Mouse (Mus musculus) hindbrain, embryonic 11.5 days (tissue): ENCODE data around the gene Sh3bp5l. TPM values are rescaled to one million over a fixed set of nuclear protein-coding genes. Genes with fewer than 3 reads are reported as not detected.
A peak's percentile ranks its signal among the peaks of the same experiment; 100 is the strongest.

ENCODE experiments used
- ATAC-seq: fragments of 200-750 bp; cut with Nextera tagmentation; 2 replicates; pipeline ENCODE4 v1.8.0; 2017; ENCODE audit warnings: mild to moderate bottlenecking, moderate TSS enrichment, moderate library complexity; ENCODE audit not compliant: low FRiP score
- DNase-seq: peaks from one replicate; pipeline ENCODE4 v3.0.0-alpha.2; 2015; ENCODE audit warnings: low spot score
- H3K27ac ChIP-seq: fragments of 300-500 bp; sonication (generic); 2 replicates; pipeline ENCODE4 v1.5.1; 2014; ENCODE audit warnings: mild to moderate bottlenecking, low read depth, low read length
- H3K27me3 ChIP-seq: fragments of 300-500 bp; sonication (generic); 2 replicates; pipeline ENCODE4 v1.6.1; 2014; ENCODE audit warnings: mild to moderate bottlenecking, low read length, moderate library complexity, mixed read lengths; ENCODE audit not compliant: control insufficient read depth, insufficient read depth
- H3K36me3 ChIP-seq: fragments of 300-500 bp; sonication (generic); 2 replicates; pipeline ENCODE4 v1.6.1; 2014; ENCODE audit warnings: mild to moderate bottlenecking, low read length, moderate library complexity, mixed read lengths; ENCODE audit not compliant: control insufficient read depth, insufficient read depth
- H3K4me1 ChIP-seq: fragments of 300-500 bp; sonication (generic); replicated peaks from 2 replicates; pipeline ENCODE4 v1.6.1; 2014; ENCODE audit warnings: low read length, mixed read lengths; ENCODE audit not compliant: control insufficient read depth, insufficient read depth
- H3K4me2 ChIP-seq: fragments of 300-500 bp; sonication (generic); replicated peaks from 2 replicates; pipeline ENCODE4 v1.6.1; 2014; ENCODE audit warnings: mild to moderate bottlenecking, low read depth, low read length
- H3K4me3 ChIP-seq: fragments of 300-500 bp; sonication (generic); 2 replicates; pipeline ENCODE4 v1.5.1; 2014; ENCODE audit warnings: low read depth, low read length
- H3K9ac ChIP-seq: fragments of 300-500 bp; sonication (generic); 2 replicates; pipeline ENCODE4 v1.6.1; 2014; ENCODE audit warnings: low read depth, low read length
- H3K9me3 ChIP-seq: fragments of 300-500 bp; sonication (generic); 2 replicates; pipeline ENCODE4 v1.6.1; 2016; ENCODE audit warnings: low read length; ENCODE audit not compliant: control insufficient read depth
- WGBS: fragments of 180-500 bp; shearing (Covaris S2); extraction: QIAGEN DNeasy Blood & Tissue Kit; methylation state at CpG from one replicate; pipeline ENCODE4 v1.1.7; 2014; 5-methylcytosine and 5-hydroxymethylcytosine counted together
- polyA plus RNA-seq: library from polyadenylated mRNA; unstranded; fragments of >200 nt; fragmentation: Nextera tagmentation; extraction: Ambion mirVana; gene quantifications from 2 replicates; pipeline ENCODE4 v1.2.1, GENCODE M21; 2014

Gene Sh3bp5l
- polyA plus RNA-seq, result 23.4 and 27.7 TPM in 2 replicates

GRCm38 (mm10) chr11:58330276-58331148 lies at the start of gene Sh3bp5l, which contains the start of gene Zfp672:
TSS of gene Sh3bp5l (plus strand) at chr11:58330724.
TSS of gene Zfp672 (minus strand) at chr11:58330339.
- ATAC-seq (peak; percentile 94), DNase-seq (peak; percentile 91)
- Histone ChIP-seq H3K27me3 (no peaks in the 10 kb centered on the region), H3K9ac (peak within 1 kb of the TSS; percentile 86), H3K27ac (peak within 1 kb of the TSS; percentile 31; the same call in 1 of the 2 replicates), H3K4me3 (peak within 1 kb of the TSS; percentile 77), H3K36me3 (0 out of 2 replicates have a peak, but pooled peaks cover 7% of the 10 kb centered on the region), H3K4me1 (peaks cover 11% of the 10 kb centered on the region), H3K4me2 (peak within 1 kb of the TSS; percentile 83), H3K9me3 (no peaks in the 10 kb centered on the region)
- WGBS, result under 1% methylated on average over 52 of the region's 52 CpGs

GRCm38 (mm10) chr11:58281970-58282496 lies 48.5 kb upstream of the Sh3bp5l start:
- Histone ChIP-seq H3K9ac (no peak overlapping the region), H3K9me3 (no peaks in the 10 kb centered on the region), H3K36me3 (no peaks in the 10 kb centered on the region), H3K4me3 (no peak overlapping the region), H3K4me2 (no peak overlapping the region), H3K4me1 (no peaks in the 10 kb centered on the region), H3K27me3 (no peaks in the 10 kb centered on the region), H3K27ac (no peak overlapping the region)
- ATAC-seq (no peak), DNase-seq (no peak)
- WGBS, result 86% methylated on average over 13 of the region's 13 CpGs

- Histone ChIP-seq H3K9ac (no peak overlapping the region), H3K27me3 (no peaks in the 10 kb centered on the region), H3K27ac (no peak overlapping the region), H3K4me3 (no peak overlapping the region), H3K36me3 (no peaks in the 10 kb centered on the region), H3K4me1 (no peaks in the 10 kb centered on the region), H3K4me2 (no peak overlapping the region), H3K9me3 (no peaks in the 10 kb centered on the region)
- ATAC-seq, result no peak
- WGBS, result 86% methylated on average over 5 of the region's 5 CpGs
- no peak for DNase-seq
Measured at GRCm38 (mm10) chr11:58282518-58282917, 48.0 kb upstream of the Sh3bp5l start.

GRCm38 (mm10) chr11:58289992-58290682 lies 40.4 kb upstream of the Sh3bp5l start:
- H3K9me3 ChIP-seq, result no peaks in the 10 kb centered on the region
- no peak overlapping the region for H3K9ac ChIP-seq
- DNase-seq (no peak), ATAC-seq (no peak)
- 76% methylated on average over 9 of the region's 9 CpGs for WGBS
- H3K4me3 ChIP-seq, result no peak overlapping the region
- H3K36me3 ChIP-seq, result no peaks in the 10 kb centered on the region
- H3K4me1 ChIP-seq, result no peaks in the 10 kb centered on the region
- H3K4me2 ChIP-seq, result no peak overlapping the region
- no peak overlapping the region for H3K27ac ChIP-seq
- no peaks in the 10 kb centered on the region for H3K27me3 ChIP-seq

DNA sequence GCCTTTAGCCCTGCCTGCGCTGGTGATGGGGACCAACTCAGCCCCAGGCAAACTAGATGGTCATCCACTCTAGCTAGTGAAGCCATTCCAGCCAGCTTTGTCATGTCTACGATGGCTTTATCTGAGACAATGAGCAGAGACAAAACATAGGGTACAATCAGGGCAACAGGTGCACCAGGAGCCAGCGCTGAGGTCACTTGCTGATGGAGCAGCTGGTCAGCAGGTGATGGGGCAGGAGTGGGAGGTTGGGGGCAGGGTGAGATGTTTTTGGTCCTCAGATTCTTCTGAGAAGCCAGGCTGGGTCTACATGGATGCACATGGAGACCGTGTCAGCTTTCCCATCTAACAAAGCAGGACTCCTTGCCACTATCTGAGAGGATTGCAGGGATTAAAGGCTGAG lies 39.7 kb upstream of the Sh3bp5l start:
- Histone ChIP-seq H3K27ac (no peak overlapping the region), H3K4me3 (no peak overlapping the region), H3K27me3 (no peaks in the 10 kb centered on the region), H3K36me3 (no peaks in the 10 kb centered on the region), H3K9ac (no peak overlapping the region), H3K9me3 (no peaks in the 10 kb centered on the region), H3K4me1 (no peaks in the 10 kb centered on the region), H3K4me2 (no peak overlapping the region)
- 72% methylated on average over 4 of the region's 4 CpGs for WGBS
- no peak for ATAC-seq
- DNase-seq, result no peak

DNA sequence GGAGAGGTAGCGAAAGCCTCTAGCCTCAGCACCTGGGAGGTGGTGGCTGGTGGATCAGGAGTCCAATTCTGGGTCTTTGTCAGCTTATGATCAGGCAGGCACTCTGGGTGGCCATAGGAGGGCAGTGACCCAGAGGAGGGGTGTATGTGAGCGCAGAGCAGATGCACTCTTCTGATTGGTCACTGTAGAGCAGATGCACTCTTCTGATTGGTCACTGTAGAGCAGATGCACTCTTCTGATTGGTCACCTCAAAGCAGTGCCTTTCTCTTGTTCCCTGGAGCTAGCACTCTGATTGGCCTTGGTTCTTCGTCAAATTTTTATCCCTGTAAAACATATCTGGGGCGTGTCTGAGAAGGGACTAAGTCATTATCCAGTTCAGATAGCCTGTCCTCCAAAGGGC lies 37.7 kb upstream of the Sh3bp5l start:
- no peak overlapping the region for H3K27ac ChIP-seq
- no peaks in the 10 kb centered on the region for H3K4me1 ChIP-seq
- DNase-seq (no peak), ATAC-seq (no peak)
- H3K4me3 ChIP-seq, result no peak overlapping the region
- no peak overlapping the region for H3K9ac ChIP-seq
- H3K36me3 ChIP-seq, result no peaks in the 10 kb centered on the region
- no peaks in the 10 kb centered on the region for H3K27me3 ChIP-seq
- WGBS, result 57% methylated on average over 4 of the region's 4 CpGs
- no peaks in the 10 kb centered on the region for H3K9me3 ChIP-seq
- H3K4me2 ChIP-seq, result no peak overlapping the region

GRCm38 (mm10) chr11:58297396-58297795 lies 33.1 kb upstream of the Sh3bp5l start:
- ATAC-seq, result no peak
- Histone ChIP-seq H3K27me3 (no peaks in the 10 kb centered on the region), H3K9ac (no peak overlapping the region), H3K36me3 (no peaks in the 10 kb centered on the region), H3K4me3 (no peak overlapping the region), H3K9me3 (no peaks in the 10 kb centered on the region), H3K27ac (no peak overlapping the region), H3K4me1 (no peaks in the 10 kb centered on the region), H3K4me2 (no peak overlapping the region)
- 56% methylated on average over 6 of the region's 6 CpGs for WGBS
- no peak for DNase-seq

GRCm38 (mm10) chr11:58301057-58301456 lies 29.5 kb upstream of the Sh3bp5l start:
- no peaks in the 10 kb centered on the region for H3K36me3 ChIP-seq
- H3K27ac ChIP-seq, result no peak overlapping the region
- no peaks in the 10 kb centered on the region for H3K9me3 ChIP-seq
- H3K4me1 ChIP-seq, result no peaks in the 10 kb centered on the region
- DNase-seq (peak; percentile 89), ATAC-seq (peak; percentile 25; the same call in 1 of the 2 replicates)
- WGBS, result 15% methylated on average over 13 of the region's 13 CpGs
- H3K27me3 ChIP-seq, result no peaks in the 10 kb centered on the region
- no peak overlapping the region for H3K9ac ChIP-seq
- peak overlapping the region; percentile 18 for H3K4me3 ChIP-seq
- H3K4me2 ChIP-seq, result peak overlapping the region; percentile 34
